Mouse (Mus musculus): ENCODE results near the gene Trex1. TPM values are rescaled to one million over a fixed set of nuclear protein-coding genes. Genes with fewer than 3 reads are reported as not detected.

The Trex1 gene
- polyA plus RNA-seq, 1 experiment from 2014 or later: 9.2 TPM

DNA sequence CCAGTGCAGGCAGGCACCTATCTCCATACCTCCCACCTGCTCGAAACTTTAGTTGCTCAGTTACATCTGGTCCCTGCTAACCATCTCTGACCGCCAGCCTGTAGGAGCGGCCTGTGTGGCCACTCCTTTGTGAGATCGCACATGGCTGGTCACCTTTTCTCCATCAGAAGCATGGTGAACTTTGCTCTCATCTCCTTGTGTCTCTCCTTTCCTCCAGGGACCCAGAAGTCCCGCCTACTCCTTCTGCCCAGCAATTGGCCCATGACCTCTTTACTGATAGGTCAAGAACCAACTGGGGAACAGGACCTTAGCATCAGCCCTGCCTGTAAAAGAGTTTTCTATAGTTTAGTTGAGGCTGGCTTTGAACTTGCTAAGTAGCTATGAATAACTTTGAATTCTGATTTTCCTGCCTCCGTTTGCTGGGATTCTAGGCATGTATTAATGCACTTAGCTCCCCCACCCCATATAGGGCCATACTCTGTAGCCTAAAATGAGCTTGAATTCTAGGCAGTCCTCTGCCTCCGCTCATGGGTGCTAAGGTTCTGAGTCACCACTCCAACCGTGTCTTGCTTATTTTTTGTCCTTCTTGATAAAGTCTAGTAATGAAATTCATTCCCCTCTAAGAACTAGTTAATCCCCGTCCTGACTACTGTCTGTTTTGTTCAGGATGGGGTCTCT, 9.4 kb downstream of the Trex1 start:
- Histone ChIP-seq H3K9ac (no peak overlapping the region), H3K9me3 (replicated peaks) (no peaks in the 10 kb centered on the region), H3K27me3 (no peaks in the 10 kb centered on the region), H3K4me1 (replicated peaks) (peaks cover 9% of the 10 kb centered on the region), H3K27ac (no peak overlapping the region), H3K4me3 (no peak overlapping the region), H3K4me2 (no peak overlapping the region), H3K36me3 (no peaks in the 10 kb centered on the region)
- WGBS: 80% methylated on average over 9 of the region's 9 CpGs
- no peak for ATAC-seq (replicated peaks; ENCODE audit: insufficient number of reproducible peaks, insufficient read depth, low FRiP score, low read depth)

DNA sequence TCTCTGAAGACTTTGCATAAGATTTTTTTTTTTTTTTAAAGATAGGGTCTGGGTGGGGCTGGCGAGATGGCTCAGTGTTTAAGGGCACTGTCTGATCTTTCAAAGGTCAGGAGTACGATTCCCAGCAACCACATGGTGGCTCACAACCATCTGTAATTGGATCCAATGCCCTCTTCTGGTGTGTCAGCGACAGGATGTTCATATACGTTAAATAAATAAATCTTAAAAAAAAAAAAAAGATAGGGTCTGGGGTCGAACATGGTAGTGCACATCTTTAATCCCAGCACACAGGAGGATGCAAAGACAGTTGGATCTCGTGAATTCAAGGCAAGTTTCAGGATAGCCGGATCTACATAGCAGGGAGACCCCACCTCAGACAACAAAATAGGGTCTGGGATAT, 10.2 kb downstream of the Trex1 start:
- 81% methylated on average over 7 of the region's 7 CpGs for WGBS
- Histone ChIP-seq H3K36me3 (peaks cover 3% of the 10 kb centered on the region; the same call in 1 of the 2 replicates), H3K27me3 (no peaks in the 10 kb centered on the region), H3K9ac (no peak overlapping the region), H3K4me3 (no peak overlapping the region), H3K4me1 (replicated peaks) (peaks cover under 1% of the 10 kb centered on the region), H3K4me2 (no peak overlapping the region), H3K9me3 (replicated peaks) (no peaks in the 10 kb centered on the region), H3K27ac (no peak overlapping the region)
- no peak for ATAC-seq (replicated peaks; ENCODE audit: insufficient number of reproducible peaks, insufficient read depth, low FRiP score, low read depth)

- Histone ChIP-seq H3K27me3 (no peaks in the 10 kb centered on the region), H3K4me1 (replicated peaks) (peaks cover 5% of the 10 kb centered on the region), H3K36me3 (peaks cover 5% of the 10 kb centered on the region; the same call in 1 of the 2 replicates), H3K27ac (no peak overlapping the region), H3K9ac (no peak overlapping the region), H3K4me2 (no peak overlapping the region), H3K4me3 (no peak overlapping the region), H3K9me3 (replicated peaks) (no peaks in the 10 kb centered on the region)
- no peak for ATAC-seq (replicated peaks; ENCODE audit: insufficient number of reproducible peaks, insufficient read depth, low FRiP score, low read depth)
- WGBS: 33% methylated on average over 5 of the region's 5 CpGs
Measured at GRCm38 (mm10) chr9:109046306-109046705, 13.2 kb downstream of the Trex1 start.

GRCm38 (mm10) chr9:109041351-109041750, 18.2 kb downstream of the Trex1 start:
- H3K27me3 ChIP-seq: no peaks in the 10 kb centered on the region
- ATAC-seq (replicated peaks; ENCODE audit: insufficient number of reproducible peaks, insufficient read depth, low FRiP score, low read depth): no peak
- H3K4me3 ChIP-seq: peak overlapping the region; percentile 85; the same call in 1 of the 2 replicates
- H3K4me2 ChIP-seq: peak overlapping the region; percentile 81
- peaks cover 5% of the 10 kb centered on the region; the same call in 1 of the 2 replicates for H3K36me3 ChIP-seq
- no peak overlapping the region for H3K27ac ChIP-seq
- WGBS: 28% methylated on average over 7 of the region's 7 CpGs
- no peaks in the 10 kb centered on the region for H3K9me3 ChIP-seq (replicated peaks)
- H3K4me1 ChIP-seq (replicated peaks): peaks cover 38% of the 10 kb centered on the region
- no peak overlapping the region for H3K9ac ChIP-seq

DNA sequence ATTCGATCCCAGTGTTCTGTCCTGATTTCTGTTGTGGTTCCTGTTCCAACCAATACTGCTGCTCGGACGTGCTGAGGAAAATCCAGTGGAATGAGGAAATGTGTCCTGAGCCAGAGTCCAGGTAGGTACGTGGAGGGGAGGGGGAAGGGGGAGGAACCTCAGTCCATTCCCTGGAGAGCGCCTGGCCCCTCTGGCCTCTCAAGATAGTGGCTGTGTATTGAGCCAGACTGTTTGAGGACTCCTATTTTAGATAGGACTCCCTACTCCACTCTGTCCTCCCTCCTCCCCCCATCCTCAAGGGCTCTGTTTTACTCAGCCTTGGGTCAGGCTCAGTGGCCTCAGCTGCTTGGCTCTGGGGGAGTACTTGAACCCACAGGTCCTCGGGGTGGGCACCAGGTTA, 18.6 kb downstream of the Trex1 start:
- H3K36me3 ChIP-seq: peaks cover 5% of the 10 kb centered on the region; the same call in 1 of the 2 replicates
- H3K4me3 ChIP-seq: peak overlapping the region; percentile 85; the same call in 1 of the 2 replicates
- 33% methylated on average over 6 of the region's 6 CpGs for WGBS
- peaks cover 38% of the 10 kb centered on the region for H3K4me1 ChIP-seq (replicated peaks)
- H3K9me3 ChIP-seq (replicated peaks): no peaks in the 10 kb centered on the region
- no peaks in the 10 kb centered on the region for H3K27me3 ChIP-seq
- peak overlapping the region; percentile 81 for H3K4me2 ChIP-seq
- H3K9ac ChIP-seq: 0 out of 2 replicates have a peak overlapping the region, but pooled peaks have one; percentile 10
- no peak for ATAC-seq (replicated peaks; ENCODE audit: insufficient number of reproducible peaks, insufficient read depth, low FRiP score, low read depth)
- H3K27ac ChIP-seq: no peak overlapping the region

- H3K9ac ChIP-seq: 0 out of 2 replicates have a peak overlapping the region, but pooled peaks have one; percentile 10
- no peaks in the 10 kb centered on the region for H3K27me3 ChIP-seq
- peak overlapping the region; percentile 85 for H3K4me3 ChIP-seq
- no peak for ATAC-seq (replicated peaks; ENCODE audit: insufficient number of reproducible peaks, insufficient read depth, low FRiP score, low read depth)
- peaks cover 38% of the 10 kb centered on the region for H3K4me1 ChIP-seq (replicated peaks)
- peak overlapping the region; percentile 81 for H3K4me2 ChIP-seq
- no peak overlapping the region for H3K27ac ChIP-seq
- peaks cover 5% of the 10 kb centered on the region; the same call in 1 of the 2 replicates for H3K36me3 ChIP-seq
- no peaks in the 10 kb centered on the region for H3K9me3 ChIP-seq (replicated peaks)
- 80% methylated on average over 8 of the region's 8 CpGs for WGBS
Measured at GRCm38 (mm10) chr9:109040216-109040615, 19.3 kb downstream of the Trex1 start.

- Histone ChIP-seq H3K9ac (no peak overlapping the region; the same call in 1 of the 2 replicates), H3K27ac (peak overlapping the region; percentile 86), H3K4me2 (peak overlapping the region; percentile 81), H3K27me3 (no peaks in the 10 kb centered on the region), H3K36me3 (peaks cover 5% of the 10 kb centered on the region; the same call in 1 of the 2 replicates), H3K9me3 (replicated peaks) (no peaks in the 10 kb centered on the region), H3K4me1 (replicated peaks) (peaks cover 38% of the 10 kb centered on the region), H3K4me3 (peak overlapping the region; percentile 85)
- ATAC-seq (replicated peaks; ENCODE audit: insufficient number of reproducible peaks, insufficient read depth, low FRiP score, low read depth): no peak
- 73% methylated on average over 4 of the region's 4 CpGs for WGBS
Measured at GRCm38 (mm10) chr9:109039681-109040080, 19.9 kb downstream of the Trex1 start.

DNA sequence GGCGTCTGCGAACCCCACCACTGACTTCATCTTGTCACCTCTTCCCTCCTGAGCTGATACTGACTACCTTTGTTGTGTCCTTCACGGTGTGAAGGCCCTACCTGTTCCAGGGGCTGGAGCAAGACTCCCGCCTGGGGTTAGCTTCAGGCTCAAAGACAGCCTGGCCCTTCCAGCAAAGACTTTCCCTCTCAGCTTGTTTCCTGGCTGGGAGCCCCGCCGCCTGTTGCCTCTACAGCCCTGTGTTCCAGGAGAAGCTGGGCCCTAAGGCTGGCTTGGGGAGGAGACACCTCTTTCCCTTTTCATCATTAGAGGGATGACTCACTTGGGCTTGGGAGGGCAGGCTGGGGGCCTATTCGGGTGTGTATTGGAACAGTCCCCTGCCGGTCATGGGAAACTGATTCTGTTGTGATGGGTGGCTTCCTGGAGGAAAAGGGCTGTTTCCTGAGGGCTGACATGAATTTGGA, 20.6 kb downstream of the Trex1 start:
- WGBS: 20% methylated on average over 8 of the region's 8 CpGs
- peaks cover 38% of the 10 kb centered on the region for H3K4me1 ChIP-seq (replicated peaks)

DNA sequence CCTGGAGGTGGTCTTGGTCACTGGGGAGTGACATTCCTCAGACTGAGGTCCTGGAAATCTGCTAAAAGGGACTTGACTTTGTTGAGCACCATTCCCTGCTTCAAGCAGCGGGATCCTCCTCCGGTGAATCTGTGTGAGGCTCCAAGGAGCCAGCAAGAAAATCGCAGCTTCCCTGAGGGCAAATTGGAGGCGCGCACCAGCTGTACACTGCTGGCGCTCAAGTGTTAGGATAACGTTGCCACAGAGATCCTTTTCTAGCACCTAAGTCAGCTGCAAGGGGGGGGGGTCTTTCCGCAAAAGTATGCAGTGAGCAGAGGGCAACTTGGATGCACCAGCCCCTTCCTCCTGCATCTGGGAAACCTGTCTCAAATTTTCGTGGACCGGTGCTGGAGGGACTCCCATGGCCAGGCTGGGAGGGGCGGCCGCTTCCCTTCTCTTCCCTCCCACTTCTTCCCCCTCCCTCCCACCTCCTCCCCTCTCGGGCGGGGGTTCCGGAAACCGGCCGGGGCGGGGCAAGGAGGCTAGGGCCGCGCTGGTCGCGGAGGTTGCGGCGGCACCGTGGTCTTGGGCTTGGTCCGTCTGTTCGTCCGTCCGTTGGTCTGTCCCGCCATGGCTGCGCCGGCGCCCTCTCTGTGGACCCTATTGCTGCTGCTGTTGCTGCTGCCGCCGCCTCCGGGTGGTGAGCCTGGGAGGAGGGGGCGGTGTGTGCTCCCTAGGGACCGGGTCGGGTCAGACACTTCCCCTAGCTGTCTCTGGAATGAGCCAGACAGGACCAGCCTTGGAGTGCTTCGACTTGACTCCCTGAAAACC, 21.2 kb downstream of the Trex1 start, which contains the start of gene Shisa5:
Gene Shisa5 (plus strand): TSS at position 480 of the 810 bp plus-strand sequence.
- ATAC-seq (replicated peaks; ENCODE audit: insufficient number of reproducible peaks, insufficient read depth, low FRiP score, low read depth): peak; percentile 88
- no peaks in the 10 kb centered on the region for H3K36me3 ChIP-seq

More for the DNA sequence above, 20.6 kb downstream of the Trex1 start:
- Histone ChIP-seq H3K9me3 (replicated peaks) (no peaks in the 10 kb centered on the region), H3K36me3 (no peaks in the 10 kb centered on the region), H3K9ac (peak overlapping the region; percentile 80), H3K4me2 (peak overlapping the region; percentile 81), H3K27me3 (no peaks in the 10 kb centered on the region), H3K4me3 (peak overlapping the region; percentile 85), H3K27ac (peak overlapping the region; percentile 86)
- ATAC-seq (replicated peaks; ENCODE audit: insufficient number of reproducible peaks, insufficient read depth, low FRiP score, low read depth): peak; percentile 62

GRCm38 (mm10) chr9:109032435-109032834, 27.1 kb downstream of the Trex1 start:
- Histone ChIP-seq H3K36me3 (no peaks in the 10 kb centered on the region), H3K27me3 (no peaks in the 10 kb centered on the region), H3K4me3 (no peak overlapping the region), H3K9me3 (replicated peaks) (no peaks in the 10 kb centered on the region), H3K27ac (no peak overlapping the region), H3K4me1 (replicated peaks) (0 out of 2 replicates have a peak, but pooled peaks cover 2% of the 10 kb centered on the region), H3K9ac (no peak overlapping the region), H3K4me2 (no peak overlapping the region)
- WGBS: 76% methylated on average over 6 of the region's 6 CpGs
- no peak for ATAC-seq (replicated peaks; ENCODE audit: insufficient number of reproducible peaks, insufficient read depth, low FRiP score, low read depth)

More for the DNA sequence above, 21.2 kb downstream of the Trex1 start, which contains the start of gene Shisa5:
- Histone ChIP-seq H3K27me3 (no peaks in the 10 kb centered on the region), H3K4me1 (replicated peaks) (peaks cover 38% of the 10 kb centered on the region), H3K9me3 (replicated peaks) (no peaks in the 10 kb centered on the region), H3K27ac (peak within 1 kb of the TSS; percentile 86), H3K4me2 (peak within 1 kb of the TSS; percentile 81), H3K9ac (peak within 1 kb of the TSS; percentile 80), H3K4me3 (peak within 1 kb of the TSS; percentile 85)
- under 1% methylated on average over 38 of the region's 40 CpGs for WGBS

- WGBS: 81% methylated on average over 8 of the region's 8 CpGs
- no peak for ATAC-seq (replicated peaks; ENCODE audit: insufficient number of reproducible peaks, insufficient read depth, low FRiP score, low read depth)
- H3K9me3 ChIP-seq (replicated peaks): no peaks in the 10 kb centered on the region
- no peak overlapping the region for H3K4me2 ChIP-seq
- H3K36me3 ChIP-seq: no peaks in the 10 kb centered on the region
- peaks cover 5% of the 10 kb centered on the region; the same call in 1 of the 2 replicates for H3K4me1 ChIP-seq (replicated peaks)
- no peak overlapping the region for H3K9ac ChIP-seq
- no peak overlapping the region for H3K4me3 ChIP-seq
- H3K27ac ChIP-seq: no peak overlapping the region
- H3K27me3 ChIP-seq: no peaks in the 10 kb centered on the region
Measured at GRCm38 (mm10) chr9:109031686-109032085, 27.8 kb downstream of the Trex1 start.
